Mouse (Mus musculus) lung, adult 10 weeks (tissue): Measurements from ENCODE around the gene St3gal3. TPM values are rescaled to one million over a fixed set of nuclear protein-coding genes. Genes with fewer than 3 reads are reported as not detected.

Experiments used
- polyA plus RNA-seq: library from polyadenylated mRNA; stranded (reverse); fragments of 350-450 nt; fragmentation: Illumina TruSeq; extraction: RNeasy Lipid Tissue Mini Kit (QIAGEN cat#74804); gene quantifications from one replicate; pipeline ENCODE4 v1.2.3, GENCODE M21; 2014; ENCODE audit warnings: low read depth, low replicate concordance; ENCODE audit not compliant: insufficient read depth

St3gal3 gene
- 13.6 TPM for polyA plus RNA-seq

DNA sequence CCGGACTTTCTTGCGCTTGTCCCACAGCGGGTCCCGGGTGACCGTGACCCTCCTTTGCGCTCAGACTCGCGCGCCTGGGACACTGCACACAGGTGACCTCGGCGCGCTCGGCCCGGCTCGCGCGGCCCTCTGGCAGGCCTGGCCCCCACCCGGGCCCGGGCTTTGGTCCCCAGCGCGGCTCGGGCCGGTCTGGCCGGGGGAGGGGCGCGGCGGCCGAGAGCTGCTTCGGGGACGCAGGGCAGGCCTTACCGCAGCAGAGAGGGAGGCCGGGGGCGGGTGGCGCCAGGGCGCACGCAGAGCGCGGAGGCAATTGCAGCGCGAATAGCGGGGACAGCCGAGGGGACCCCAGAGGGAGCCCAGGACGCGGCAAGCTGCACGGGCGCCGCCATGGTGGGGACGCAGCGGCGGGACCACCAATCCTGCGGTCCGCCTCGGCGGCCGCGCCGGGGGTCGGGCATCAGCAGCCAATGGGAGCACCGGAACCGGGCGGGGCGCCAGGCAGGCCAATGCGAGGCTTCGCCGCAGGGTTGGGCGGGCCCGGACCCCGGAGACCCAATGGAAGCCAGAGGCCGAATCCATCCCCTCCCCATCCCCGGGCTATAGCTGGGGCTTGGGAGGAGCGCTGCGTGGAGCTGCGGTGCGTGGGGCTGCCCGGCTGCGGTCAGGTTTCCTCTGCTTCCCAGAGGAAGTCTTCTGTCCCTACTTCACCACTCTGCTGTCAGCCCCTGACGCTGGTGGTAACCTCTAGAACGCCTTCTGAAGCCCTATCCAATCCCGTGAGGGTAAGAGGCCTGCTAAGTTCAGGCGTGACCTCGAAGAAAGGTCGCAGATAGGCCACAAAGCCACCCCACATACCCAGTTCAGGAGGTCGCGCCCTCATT, at the start of gene St3gal3:
Gene St3gal3, minus strand, starts transcription at position 430 of the 881 bp plus-strand sequence.

DNA sequence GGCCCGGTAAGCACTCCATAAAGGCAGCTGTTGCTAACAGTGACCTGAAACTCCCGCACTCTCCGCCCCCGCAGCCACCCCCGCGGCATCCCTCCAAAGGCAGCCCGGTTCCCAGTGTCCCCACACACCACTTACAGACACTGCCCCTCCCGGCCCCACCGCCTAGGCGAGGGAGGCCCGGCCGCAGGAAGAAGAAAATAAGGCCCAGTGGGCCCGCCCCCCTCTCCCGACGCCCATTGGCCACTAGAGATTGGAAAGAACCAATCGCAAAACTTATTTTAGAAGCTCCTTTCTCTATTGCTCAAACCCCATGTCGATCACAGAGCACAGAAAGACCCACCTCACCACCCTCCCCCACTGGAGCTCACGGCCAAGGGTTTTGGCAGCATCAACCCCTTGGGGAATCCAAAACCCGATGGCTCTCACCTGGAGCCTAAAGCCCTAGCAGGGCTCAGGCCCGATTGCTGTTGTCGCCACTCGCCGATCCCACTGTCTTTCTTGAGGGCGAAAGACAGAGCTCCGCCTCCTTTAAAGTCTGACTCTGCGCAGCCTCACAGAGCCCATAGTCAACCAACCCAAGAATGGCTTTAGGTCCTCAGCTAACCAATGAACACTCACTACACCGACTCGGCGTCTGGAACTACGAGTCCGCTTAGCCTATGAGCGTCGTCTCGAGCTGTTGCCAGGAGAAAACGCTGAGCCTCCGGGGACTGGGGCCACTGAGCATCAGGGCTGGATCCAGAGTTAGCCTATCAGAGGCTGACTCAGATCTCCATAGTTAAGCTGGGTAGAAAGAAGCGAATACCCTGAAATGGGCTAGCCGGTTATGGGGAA, 45.0 kb upstream of the St3gal3 start, which contains the start of gene Kdm4a:
Gene Kdm4a, minus strand, starts transcription at position 577 of the 834 bp plus-strand sequence.

DNA sequence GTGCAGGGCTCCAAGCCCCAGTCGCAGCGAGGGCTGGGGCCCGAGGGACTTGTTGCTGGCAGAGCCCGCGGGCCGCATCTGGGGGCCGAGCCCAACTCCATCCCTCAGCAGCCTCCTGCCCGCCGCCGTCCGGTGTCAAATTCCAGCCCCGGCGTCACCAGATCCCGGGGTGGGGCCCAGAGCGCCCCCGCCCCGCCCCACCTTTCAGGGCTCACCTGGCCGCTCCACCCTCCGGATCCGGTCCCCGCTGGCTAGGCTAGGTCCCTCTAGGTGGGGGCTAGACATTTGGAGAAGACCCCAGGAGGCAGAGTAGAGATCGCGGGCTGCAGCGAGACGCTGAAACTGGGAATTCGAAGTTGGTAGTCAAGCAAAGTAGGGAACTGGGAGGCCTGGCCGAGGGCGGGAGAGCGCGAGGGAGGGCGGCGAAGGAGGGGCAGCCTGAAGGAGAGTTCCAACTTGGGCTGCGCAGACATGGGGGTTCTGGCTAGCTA, 205.3 kb downstream of the St3gal3 start, which contains the start of gene Artn:
Gene Artn, minus strand, starts transcription at position 373 of the 491 bp plus-strand sequence.

DNA sequence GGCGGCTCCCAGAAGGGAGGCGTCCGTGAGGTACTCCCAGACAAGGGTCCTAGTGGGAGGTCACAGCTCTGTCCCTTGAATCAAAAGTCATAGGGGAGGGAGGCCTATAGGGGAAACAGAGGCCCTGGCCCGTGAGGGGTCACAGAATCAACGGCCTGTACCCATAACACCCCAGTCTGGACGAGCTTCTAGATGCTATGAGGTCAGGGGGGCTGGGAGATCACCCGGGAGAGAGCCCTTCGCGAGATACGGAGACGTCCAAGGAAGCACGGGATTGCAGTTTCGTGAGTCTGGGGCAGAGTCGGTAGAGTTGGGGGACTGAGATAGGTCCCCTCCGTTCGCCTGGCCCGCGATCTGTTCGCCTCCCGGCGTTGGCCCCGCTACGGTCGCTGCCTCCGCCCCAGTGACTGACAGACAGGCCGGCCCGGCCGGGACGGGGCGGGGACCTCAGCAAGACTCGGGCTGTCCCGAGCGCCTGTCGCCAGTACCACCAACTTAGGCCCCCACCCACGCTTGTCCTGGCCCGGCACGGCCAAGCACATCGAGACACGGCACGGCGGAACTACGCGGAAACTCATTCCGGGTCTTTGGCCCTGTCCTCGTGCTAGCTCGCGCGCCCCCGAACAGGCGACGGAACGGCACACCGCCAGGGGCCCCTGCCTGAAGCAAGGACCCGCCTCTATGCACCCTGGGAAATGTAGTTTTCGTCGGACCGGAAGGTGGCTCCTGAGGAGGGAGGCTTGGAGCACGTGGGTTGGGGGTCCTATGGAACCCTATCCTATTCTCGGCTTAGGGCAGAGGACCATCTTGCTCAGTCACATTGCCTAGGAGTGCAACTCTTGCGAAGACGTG, 219.9 kb downstream of the St3gal3 start, which contains the start of gene Ipo13:
Gene Ipo13, minus strand, starts transcription at position 409 of the 852 bp plus-strand sequence.

DNA sequence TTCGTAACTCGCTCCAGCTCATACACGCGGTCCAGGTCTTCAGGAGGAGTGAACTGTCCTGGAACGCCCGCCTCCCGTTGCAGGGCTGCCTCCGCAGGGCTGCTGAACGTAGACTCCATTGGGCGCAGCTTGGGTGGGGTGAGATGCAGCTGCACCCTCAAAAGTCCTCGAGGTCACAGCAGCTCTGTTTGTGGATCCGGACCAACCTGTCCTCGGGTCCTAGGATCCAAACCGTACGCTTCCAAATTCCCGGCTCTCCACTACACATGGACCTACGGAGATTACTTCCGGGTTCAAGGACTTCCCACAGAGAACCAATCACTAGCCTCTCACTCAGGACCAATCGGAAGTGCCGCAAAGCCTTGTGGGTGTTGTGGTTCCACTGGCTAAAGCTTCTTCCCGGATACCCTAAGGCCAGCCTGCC, 243.0 kb downstream of the St3gal3 start, which contains the start of gene Dph2:
Gene Dph2, minus strand, starts transcription at position 295 of the 424 bp plus-strand sequence.

DNA sequence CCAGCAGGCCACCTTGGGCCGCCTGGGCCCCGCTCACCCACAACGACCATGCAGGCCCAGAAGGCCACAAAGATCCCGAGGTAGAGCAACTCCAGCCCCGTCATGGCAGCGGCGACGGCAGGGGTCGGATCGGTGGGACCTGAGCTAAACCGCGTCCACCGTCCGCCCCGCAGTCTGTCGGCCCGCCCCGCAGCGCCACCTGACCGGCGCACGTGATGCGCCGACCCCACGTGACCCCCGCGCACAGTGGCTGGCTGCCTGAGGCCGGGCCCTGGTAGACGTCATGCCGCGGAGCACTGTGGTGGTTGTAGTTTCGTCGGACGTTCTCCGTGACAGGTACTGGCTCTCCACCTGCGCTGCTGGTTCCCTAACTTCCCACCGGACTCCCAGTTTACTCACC, 247.6 kb downstream of the St3gal3 start, which contains the start of gene Atp6v0b:
Gene Atp6v0b, minus strand, starts transcription at position 201 of the 400 bp plus-strand sequence.

DNA sequence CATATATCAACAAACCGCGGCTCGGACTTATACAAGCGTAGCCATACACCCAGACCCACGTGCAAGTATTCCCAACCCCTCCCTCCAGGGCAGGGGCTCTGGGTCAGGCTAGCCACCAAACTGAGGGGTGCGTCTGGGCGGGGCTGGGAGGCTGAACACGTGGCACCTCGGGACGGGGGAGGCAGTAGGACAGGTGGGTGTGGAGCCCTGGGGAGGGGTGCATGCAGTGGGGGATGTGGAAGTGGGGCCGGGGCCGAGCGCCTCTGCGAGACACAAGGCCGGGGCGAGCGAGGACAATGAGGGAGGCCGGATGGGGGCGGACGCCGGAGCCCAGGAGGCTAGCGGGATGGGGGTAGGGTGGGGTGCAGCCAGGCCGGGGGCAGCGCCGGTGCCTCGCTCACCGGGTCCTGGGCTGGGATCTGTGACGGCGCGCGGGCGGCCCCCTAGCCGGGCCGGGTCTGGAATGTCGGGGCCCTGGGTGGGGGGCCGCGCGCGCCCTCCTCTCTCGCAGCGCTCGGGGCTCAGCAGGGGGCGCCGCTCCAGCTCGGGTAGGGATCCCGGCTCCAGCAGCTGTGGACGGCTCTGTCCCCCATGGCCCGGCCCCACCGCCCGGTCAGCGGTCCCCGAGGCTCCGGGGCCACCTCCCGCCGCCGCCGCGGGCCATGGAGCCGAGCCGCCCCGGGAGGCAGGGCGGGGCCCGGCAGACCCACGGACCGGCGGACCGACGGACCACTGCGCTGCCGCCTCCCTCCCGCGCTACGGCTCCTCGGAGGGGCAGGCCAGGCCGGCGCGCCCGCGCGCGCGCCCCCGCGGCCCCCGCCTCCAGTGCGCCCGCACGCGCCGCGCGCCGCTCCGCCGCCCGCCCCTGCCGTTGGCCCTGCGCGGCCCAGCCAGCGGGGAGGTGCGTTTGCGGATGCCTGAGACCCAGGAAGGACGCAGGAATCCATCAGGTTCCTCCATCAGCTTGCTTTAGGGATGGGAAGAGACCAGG, 251.7 kb downstream of the St3gal3 start, which contains the start of gene B4galt2:
Gene B4galt2, minus strand, starts transcription at position 787 of the 991 bp plus-strand sequence.

Other genes starting within 250 kb of the St3gal3 start
- 261 TPM for gene Atp6v0b, start 247.6 kb downstream of the St3gal3 start, polyA plus RNA-seq
- 5.3 TPM for gene Dph2, start 242.9 kb downstream of the St3gal3 start, polyA plus RNA-seq
- 32.2 TPM for gene Ipo13, start 219.9 kb downstream of the St3gal3 start, polyA plus RNA-seq
- gene Artn, start 205.2 kb downstream of the St3gal3 start, polyA plus RNA-seq: 1.0 TPM
- 12.9 TPM for gene Kdm4a, start 45.1 kb upstream of the St3gal3 start, polyA plus RNA-seq
- 32.3 TPM for gene Ptprf, start 156.5 kb upstream of the St3gal3 start, polyA plus RNA-seq